Mouse (Mus musculus) embryonic facial prominence, embryonic 11.5 days (tissue): Measurements from ENCODE around the gene Pola1. TPM values are rescaled to one million over a fixed set of nuclear protein-coding genes. Genes with fewer than 3 reads are reported as not detected.

Source experiments
- ATAC-seq: fragments of 200-750 bp; cut with Nextera tagmentation; replicated peaks from 2 replicates; pipeline ENCODE4 v1.8.0; 2017; ENCODE audit warnings: low read depth; ENCODE audit not compliant: insufficient number of reproducible peaks, low FRiP score, low TSS enrichment
- DNase-seq: peaks from one replicate; pipeline ENCODE4 v3.0.0-alpha.2; 2015; ENCODE audit warnings: low spot score
- H3K27ac ChIP-seq: fragments of 300-500 bp; sonication (generic); replicated peaks from 2 replicates; pipeline ENCODE4 v1.5.1; 2014; ENCODE audit warnings: mild to moderate bottlenecking, low read depth, low read length, control low read depth
- H3K27me3 ChIP-seq: fragments of 300-500 bp; sonication (generic); 2 replicates; pipeline ENCODE4 v1.6.1; 2014; ENCODE audit warnings: mild to moderate bottlenecking, low read length, moderate library complexity, mixed read lengths; ENCODE audit not compliant: control insufficient read depth, insufficient read depth
- H3K36me3 ChIP-seq: fragments of 300-500 bp; sonication (generic); replicated peaks from 2 replicates; pipeline ENCODE4 v1.6.1; 2014; ENCODE audit warnings: low read depth, mild to moderate bottlenecking, low read length, moderate library complexity, mixed read lengths; ENCODE audit not compliant: control insufficient read depth, insufficient read depth
- H3K4me1 ChIP-seq: fragments of 300-500 bp; sonication (generic); 2 replicates; pipeline ENCODE4 v1.6.1; 2014; ENCODE audit warnings: low read length, mixed read lengths; ENCODE audit not compliant: control insufficient read depth, insufficient read depth
- H3K4me2 ChIP-seq: fragments of 300-500 bp; sonication (generic); 2 replicates; pipeline ENCODE4 v1.6.1; 2014; ENCODE audit warnings: low read depth, mild to moderate bottlenecking, control low read depth, low read length, moderate library complexity
- H3K4me3 ChIP-seq: fragments of 300-500 bp; sonication (generic); 2 replicates; pipeline ENCODE4 v1.5.1; 2014; ENCODE audit warnings: low read depth, low read length, control low read depth
- H3K9ac ChIP-seq: fragments of 300-500 bp; sonication (generic); replicated peaks from 2 replicates; pipeline ENCODE4 v1.6.1; 2014; ENCODE audit warnings: mild to moderate bottlenecking, control low read depth, low read length
- H3K9me3 ChIP-seq: fragments of 300-500 bp; sonication (generic); replicated peaks from 2 replicates; pipeline ENCODE4 v1.6.1; 2016; ENCODE audit warnings: mild to moderate bottlenecking, low read length, inconsistent platforms, mixed read lengths; ENCODE audit not compliant: control insufficient read depth
- WGBS: fragments of 180-500 bp; shearing (Covaris S2); extraction: QIAGEN DNeasy Blood & Tissue Kit; methylation state at CpG from one replicate; pipeline ENCODE4 v1.1.7; 2014; 5-methylcytosine and 5-hydroxymethylcytosine counted together
- polyA plus RNA-seq: library from polyadenylated mRNA; unstranded; fragments of >200 nt; fragmentation: Nextera tagmentation; extraction: Ambion mirVana; gene quantifications from 2 replicates; pipeline ENCODE4 v1.2.1, GENCODE M21; 2014

Gene Pola1
- polyA plus RNA-seq, 1 experiment from 2014 or later, result 22.6 TPM

DNA sequence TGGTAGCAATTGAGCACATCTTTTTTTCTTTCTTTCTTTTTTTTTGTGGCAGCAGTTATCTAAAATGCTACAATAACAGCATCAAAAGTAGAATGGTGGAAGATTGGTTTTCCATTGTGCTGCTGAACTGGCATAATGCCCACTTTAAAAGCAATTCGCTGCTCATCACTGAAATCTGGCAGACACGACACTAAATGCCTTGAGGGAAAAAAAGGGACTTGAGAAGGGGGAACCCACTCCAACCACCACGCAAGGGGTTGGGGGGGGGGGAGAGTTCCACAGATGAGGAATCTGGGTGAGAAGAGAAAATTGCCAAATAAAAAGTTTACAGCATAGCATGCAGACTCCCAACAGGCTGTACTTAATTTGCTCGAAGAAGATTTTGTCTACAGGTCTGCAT is 314.4 kb downstream of the Pola1 start:
- no peak for ATAC-seq
- Histone ChIP-seq H3K4me3 (no peak overlapping the region), H3K9ac (no peak overlapping the region), H3K4me1 (no peaks in the 10 kb centered on the region), H3K27me3 (no peaks in the 10 kb centered on the region), H3K36me3 (no peaks in the 10 kb centered on the region), H3K9me3 (no peaks in the 10 kb centered on the region), H3K4me2 (no peak overlapping the region), H3K27ac (no peak overlapping the region)
- no peak for DNase-seq
- WGBS, result 63% methylated on average over 4 of the region's 4 CpGs

- no peak overlapping the region for H3K4me2 ChIP-seq
- no peak overlapping the region for H3K27ac ChIP-seq
- no peaks in the 10 kb centered on the region for H3K36me3 ChIP-seq
- no peak overlapping the region for H3K9ac ChIP-seq
- peaks cover 1% of the 10 kb centered on the region; the same call in 1 of the 2 replicates for H3K27me3 ChIP-seq
- H3K4me3 ChIP-seq, result no peak overlapping the region
- no peaks in the 10 kb centered on the region for H3K4me1 ChIP-seq
- H3K9me3 ChIP-seq, result no peaks in the 10 kb centered on the region
- DNase-seq (no peak), ATAC-seq (no peak)
- 92% methylated on average over 7 of the region's 7 CpGs for WGBS
Observed at GRCm38 (mm10) chrX:93305780-93306179, 326.2 kb downstream of the Pola1 start.

GRCm38 (mm10) chrX:93301798-93302197 is 330.2 kb downstream of the Pola1 start:
- Histone ChIP-seq H3K27ac (no peak overlapping the region), H3K9ac (no peak overlapping the region), H3K4me1 (no peaks in the 10 kb centered on the region), H3K36me3 (no peaks in the 10 kb centered on the region), H3K9me3 (no peaks in the 10 kb centered on the region), H3K27me3 (peaks cover 24% of the 10 kb centered on the region), H3K4me3 (no peak overlapping the region), H3K4me2 (no peak overlapping the region)
- WGBS, result 10% methylated on average over 7 of the region's 7 CpGs
- no peak for ATAC-seq
- DNase-seq, result peak; percentile 1

DNA sequence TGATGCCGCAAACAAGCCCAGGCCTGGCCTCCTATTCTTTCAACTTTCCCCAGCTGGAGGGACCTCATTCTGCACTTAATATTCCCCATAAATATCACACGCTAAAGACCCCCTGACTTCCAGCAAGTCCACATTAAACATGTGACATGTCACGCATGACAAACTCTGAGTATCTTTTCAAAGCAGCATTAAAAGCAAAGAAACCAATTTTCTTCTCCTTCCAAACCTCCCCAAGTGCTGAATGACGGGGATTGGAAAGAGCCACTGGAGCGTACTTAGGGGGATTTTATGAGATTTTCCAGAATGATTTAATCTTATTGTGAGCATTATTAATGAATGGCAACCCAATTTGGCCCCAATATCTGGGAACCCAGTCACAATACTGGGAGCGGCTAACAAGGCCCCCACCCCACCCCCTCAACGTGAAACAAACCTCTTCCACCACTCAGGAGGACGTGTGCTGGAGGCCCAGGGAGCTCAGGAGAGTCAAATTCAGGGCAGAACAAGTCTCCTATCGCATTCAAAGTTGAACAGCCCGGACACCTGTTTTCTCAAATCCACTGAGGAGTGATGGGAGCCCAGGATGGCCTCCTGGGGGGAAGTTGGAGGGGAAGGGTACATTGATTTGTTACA is 331.7 kb downstream of the Pola1 start:
- DNase-seq, result no peak
- Histone ChIP-seq H3K9me3 (no peaks in the 10 kb centered on the region), H3K4me2 (no peak overlapping the region), H3K36me3 (no peaks in the 10 kb centered on the region), H3K27me3 (peaks cover 35% of the 10 kb centered on the region), H3K4me3 (no peak overlapping the region), H3K4me1 (no peaks in the 10 kb centered on the region), H3K27ac (no peak overlapping the region), H3K9ac (no peak overlapping the region)
- no peak for ATAC-seq
- WGBS, result 21% methylated on average over 10 of the region's 10 CpGs

GRCm38 (mm10) chrX:93299771-93300170 is 332.2 kb downstream of the Pola1 start:
- Histone ChIP-seq H3K9ac (no peak overlapping the region), H3K4me2 (no peak overlapping the region), H3K27me3 (peaks cover 40% of the 10 kb centered on the region), H3K4me1 (no peaks in the 10 kb centered on the region), H3K4me3 (no peak overlapping the region), H3K36me3 (no peaks in the 10 kb centered on the region), H3K9me3 (no peaks in the 10 kb centered on the region), H3K27ac (no peak overlapping the region)
- WGBS, result 14% methylated on average over 6 of the region's 6 CpGs
- ATAC-seq, result no peak
- no peak for DNase-seq

GRCm38 (mm10) chrX:93299046-93299626 is 332.8 kb downstream of the Pola1 start:
- H3K27ac ChIP-seq, result no peak overlapping the region
- no peak for DNase-seq
- H3K4me2 ChIP-seq, result peak overlapping the region; percentile 23; the same call in 1 of the 2 replicates
- 16% methylated on average over 37 of the region's 43 CpGs for WGBS
- H3K27me3 ChIP-seq, result peaks cover 46% of the 10 kb centered on the region
- 0 out of 2 replicates have a peak, but pooled peaks have one; percentile 27 for ATAC-seq
- no peaks in the 10 kb centered on the region for H3K4me1 ChIP-seq
- no peak overlapping the region for H3K9ac ChIP-seq
- H3K36me3 ChIP-seq, result no peaks in the 10 kb centered on the region
- no peaks in the 10 kb centered on the region for H3K9me3 ChIP-seq
- H3K4me3 ChIP-seq, result no peak overlapping the region

GRCm38 (mm10) chrX:93297001-93297441 is 334.9 kb downstream of the Pola1 start:
- Histone ChIP-seq H3K4me2 (peak overlapping the region; percentile 29), H3K27ac (no peak overlapping the region), H3K4me1 (no peaks in the 10 kb centered on the region), H3K9ac (no peak overlapping the region), H3K36me3 (no peaks in the 10 kb centered on the region), H3K27me3 (peaks cover 52% of the 10 kb centered on the region), H3K4me3 (peak overlapping the region; percentile 6; the same call in 1 of the 2 replicates), H3K9me3 (no peaks in the 10 kb centered on the region)
- DNase-seq (peak; percentile 2), ATAC-seq (peak; percentile 73)
- WGBS, result 17% methylated on average over 39 of the region's 40 CpGs

DNA sequence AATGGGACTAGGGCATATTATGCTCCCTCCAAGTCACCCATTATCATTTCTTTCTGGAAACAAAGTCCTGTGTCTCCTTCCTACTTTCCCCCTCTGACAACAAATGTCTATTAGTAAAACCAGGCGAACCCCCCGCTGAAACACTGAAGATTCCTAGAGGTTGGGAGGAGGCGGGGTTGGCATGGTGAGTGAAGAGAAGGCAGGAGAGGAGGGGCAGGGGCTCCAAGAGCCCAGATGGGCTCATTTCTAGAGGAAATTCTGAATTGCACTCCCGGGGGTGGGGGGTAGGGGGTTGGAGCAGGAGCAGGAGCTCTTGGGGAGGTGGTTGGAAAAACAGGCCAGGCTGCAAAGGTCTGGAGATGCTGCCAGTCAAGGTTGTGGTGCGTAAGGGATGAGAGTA is 336.1 kb downstream of the Pola1 start:
- ATAC-seq (no peak), DNase-seq (peak; percentile 3)
- Histone ChIP-seq H3K4me2 (no peak overlapping the region), H3K4me3 (no peak overlapping the region), H3K27ac (no peak overlapping the region), H3K9me3 (no peaks in the 10 kb centered on the region), H3K9ac (no peak overlapping the region), H3K27me3 (peaks cover 54% of the 10 kb centered on the region), H3K4me1 (no peaks in the 10 kb centered on the region), H3K36me3 (no peaks in the 10 kb centered on the region)
- 15% methylated on average over 5 of the region's 5 CpGs for WGBS
